11 mouse cellular contexts compared by ENCODE assay signal in the genomic region with DNA sequence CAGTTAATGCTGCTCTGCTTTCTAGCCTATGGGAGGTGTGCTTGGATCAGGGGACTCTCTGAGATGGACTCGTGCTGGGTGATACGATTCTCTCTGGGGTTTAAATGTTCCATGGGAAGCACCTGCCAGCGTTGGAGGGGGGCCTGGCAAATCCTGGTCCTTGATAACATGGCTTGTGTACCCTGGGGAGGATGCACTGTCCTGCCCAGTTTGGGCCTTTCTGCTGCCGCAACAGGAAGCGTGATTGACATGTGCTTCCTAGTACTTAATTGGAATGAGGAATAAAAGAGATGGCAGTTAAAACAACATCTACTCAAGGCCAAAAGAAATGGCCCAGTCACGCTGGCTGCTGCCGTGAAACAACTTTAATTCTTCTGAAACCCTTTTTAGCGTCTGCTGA.
A peak's percentile ranks its signal among the peaks of the same experiment; 100 is the strongest.
DNase-seq lines count a peak whose midpoint lies in the region; ATAC-seq and TF ChIP-seq lines count a peak whose summit lies in the region.
"Had no signal": no experiment of that assay in that cellular context is flagged by ENCODE, and none has a peak within 500 bp of the region (broad histone marks: within the 10 kb centered on the region; RNA-seq: fewer than 3 reads in every experiment).

No protein-coding gene starts in this region.

- DNase-seq in heart, embryonic 10.5 days (ENCODE audit: low spot score): peak; percentile 67
- no peak for DNase-seq in heart, postnatal 36 days
- no peak for DNase-seq in lung, postnatal 25 days (ENCODE audit: low spot score)
- peak; percentile 24 for DNase-seq in embryonic facial prominence, embryonic 11.5 days (ENCODE audit: low spot score)
- DNase-seq in cerebellum, adult 2 months: no peak
- DNase-seq in right cerebral cortex, postnatal 25 days: no peak

- H3K9me3 ChIP-seq in heart, embryonic 10.5 days: no peaks in the 10 kb centered on the region
- no peaks in the 10 kb centered on the region for H3K9me3 ChIP-seq in lung, embryonic 16.5 days (ENCODE audit: control insufficient read depth, low read length)
- H3K9me3 ChIP-seq in embryonic facial prominence, embryonic 11.5 days (replicated peaks; ENCODE audit: control insufficient read depth, low read length): no peaks in the 10 kb centered on the region
- no peaks in the 10 kb centered on the region for H3K9me3 ChIP-seq in limb, embryonic 12.5 days
- H3K9me3 ChIP-seq: hindbrain, embryonic 12.5 days had no signal

- H3K36me3 ChIP-seq in heart, embryonic 10.5 days: peaks cover 11% of the 10 kb centered on the region
- no peaks in the 10 kb centered on the region; the same call in 1 of the 2 replicates for H3K36me3 ChIP-seq in lung, embryonic 16.5 days (ENCODE audit: control insufficient read depth, insufficient read depth, low read length)
- H3K36me3 ChIP-seq in embryonic facial prominence, embryonic 11.5 days (replicated peaks; ENCODE audit: control insufficient read depth, insufficient read depth, low read depth, low read length): no peaks in the 10 kb centered on the region
- peaks cover 11% of the 10 kb centered on the region for H3K36me3 ChIP-seq in limb, embryonic 12.5 days
- H3K36me3 ChIP-seq: hindbrain, embryonic 12.5 days had no signal

- H3K9ac ChIP-seq in lung, embryonic 16.5 days (ENCODE audit: low read length): no peak overlapping the region
- H3K9ac ChIP-seq in embryonic facial prominence, embryonic 11.5 days (replicated peaks; ENCODE audit: low read length): no peak overlapping the region
- H3K9ac ChIP-seq in limb, embryonic 12.5 days (replicated peaks): no peak overlapping the region
- H3K9ac ChIP-seq: hindbrain, embryonic 12.5 days had no signal

- TF ChIP-seq CTCF in cerebellum, adult 2 months (IDR thresholded peaks at IDR 0.05; ENCODE audit: borderline replicate concordance, insufficient read depth, low read depth, low read length): no peak

- no peak overlapping the region for H3K4me2 ChIP-seq in lung, embryonic 16.5 days (ENCODE audit: low read depth, low read length)
- no peak overlapping the region for H3K4me2 ChIP-seq in embryonic facial prominence, embryonic 11.5 days (ENCODE audit: low read depth, low read length)
- peak overlapping the region; percentile 44 for H3K4me2 ChIP-seq in limb, embryonic 12.5 days
- H3K4me2 ChIP-seq: hindbrain, embryonic 12.5 days had no signal

- no peak for ATAC-seq in lung, embryonic 16.5 days (ENCODE audit: low read depth)
- no peak for ATAC-seq in embryonic facial prominence, embryonic 11.5 days (replicated peaks; ENCODE audit: insufficient number of reproducible peaks, low FRiP score, low TSS enrichment, low read depth)
- no peak for ATAC-seq in limb, embryonic 12.5 days (ENCODE audit: insufficient number of reproducible peaks, insufficient read depth, low FRiP score, low TSS enrichment, low read depth)
- ATAC-seq: CD4-positive, CD25-positive, alpha-beta regulatory T cell, adult 4 months had no signal

- H3K4me1 ChIP-seq in heart, embryonic 10.5 days: peaks cover 52% of the 10 kb centered on the region
- H3K4me1 ChIP-seq in lung, embryonic 16.5 days (replicated peaks; ENCODE audit: control insufficient read depth, insufficient read depth, low read length): peaks cover 64% of the 10 kb centered on the region
- peaks cover 18% of the 10 kb centered on the region for H3K4me1 ChIP-seq in embryonic facial prominence, embryonic 11.5 days (ENCODE audit: control insufficient read depth, insufficient read depth, low read length)
- peaks cover 80% of the 10 kb centered on the region for H3K4me1 ChIP-seq in limb, embryonic 12.5 days (replicated peaks)
- H3K4me1 ChIP-seq in cerebellum, adult 2 months (ENCODE audit: control insufficient read depth, insufficient read depth, low read length): peaks cover 32% of the 10 kb centered on the region

- intact Hi-C loops in heart, postnatal 36 days (cut with DNase I): no loop called here

- H3K4me3 ChIP-seq in heart, embryonic 10.5 days: no peak overlapping the region
- H3K4me3 ChIP-seq in lung, embryonic 16.5 days (ENCODE audit: low read length): no peak overlapping the region
- no peak overlapping the region for H3K4me3 ChIP-seq in embryonic facial prominence, embryonic 11.5 days (ENCODE audit: low read depth, low read length)
- H3K4me3 ChIP-seq in limb, embryonic 12.5 days (replicated peaks): no peak overlapping the region
- no peak overlapping the region for H3K4me3 ChIP-seq in cerebellum, adult 2 months (replicated peaks; ENCODE audit: insufficient read depth, low read depth, low read length)
- H3K4me3 ChIP-seq: hindbrain, embryonic 12.5 days had no signal

- WGBS in heart, embryonic 10.5 days: 49% methylated on average over 8 of the region's 8 CpGs
- 43% methylated on average over 8 of the region's 8 CpGs for WGBS in lung, embryonic 16.5 days
- WGBS in embryonic facial prominence, embryonic 11.5 days: 30% methylated on average over 8 of the region's 8 CpGs
- 22% methylated on average over 8 of the region's 8 CpGs for WGBS in limb, embryonic 12.5 days
- WGBS in cerebellum, adult 2 months: 38% methylated on average over 8 of the region's 8 CpGs

- no peaks in the 10 kb centered on the region for H3K27me3 ChIP-seq in heart, embryonic 10.5 days (ENCODE audit: insufficient read depth, poor library complexity, severe bottlenecking)
- no peaks in the 10 kb centered on the region for H3K27me3 ChIP-seq in lung, embryonic 16.5 days (ENCODE audit: control insufficient read depth, insufficient read depth, low read depth, low read length)
- no peaks in the 10 kb centered on the region for H3K27me3 ChIP-seq in embryonic facial prominence, embryonic 11.5 days (ENCODE audit: control insufficient read depth, insufficient read depth, low read length)
- H3K27me3 ChIP-seq in limb, embryonic 12.5 days: no peaks in the 10 kb centered on the region
- no peaks in the 10 kb centered on the region for H3K27me3 ChIP-seq in cerebellum, adult 2 months (ENCODE audit: control insufficient read depth, insufficient read depth, low read length)
- H3K27me3 ChIP-seq: hindbrain, embryonic 12.5 days had no signal

- no peak overlapping the region for H3K27ac ChIP-seq in heart, embryonic 10.5 days
- peak overlapping the region; percentile 85 for H3K27ac ChIP-seq in lung, embryonic 16.5 days (ENCODE audit: low read length)
- H3K27ac ChIP-seq in embryonic facial prominence, embryonic 11.5 days (replicated peaks; ENCODE audit: low read depth, low read length): 0 out of 2 replicates have a peak overlapping the region, but pooled peaks have one; percentile 3
- peak overlapping the region; percentile 76 for H3K27ac ChIP-seq in limb, embryonic 12.5 days
- no peak overlapping the region; the same call in 1 of the 2 replicates for H3K27ac ChIP-seq in cerebellum, adult 2 months (ENCODE audit: insufficient read depth, low read length)
- H3K27ac ChIP-seq: hindbrain, embryonic 12.5 days; macrophage had no signal

- TF ChIP-seq POLR2A in cerebellum, adult 2 months (IDR thresholded peaks at IDR 0.05; ENCODE audit: borderline replicate concordance, insufficient read depth, low read length): no peak

Comparison
In these comparisons a context has a peak if more than half of its experiments do, and no peak if none do; other contexts are left out.
1. DNase-seq: peak in heart, embryonic 10.5 days (single experiment) and embryonic facial prominence, embryonic 11.5 days (single experiment); none in heart, postnatal 36 days (0 of 2), lung, postnatal 25 days (single experiment), cerebellum, adult 2 months (0 of 2) and right cerebral cortex, postnatal 25 days (single experiment).
2. H3K27ac ChIP-seq: peak in lung, embryonic 16.5 days (single experiment), embryonic facial prominence, embryonic 11.5 days (single experiment) and limb, embryonic 12.5 days (single experiment); none in heart, embryonic 10.5 days (single experiment) and cerebellum, adult 2 months (single experiment).